Mouse (Mus musculus) large intestine, adult 2 months (tissue): ENCODE data around the gene Thnsl2. TPM values are rescaled to one million over a fixed set of nuclear protein-coding genes. Genes with fewer than 3 reads are reported as not detected.

ENCODE experiments used
- DNase-seq: peaks from one replicate; pipeline ENCODE4 v3.0.0-alpha.2; 2012; ENCODE audit warnings: low read depth, low spot score
- WGBS: fragments of 180-500 bp; shearing (Covaris S2); methylation state at CpG from one replicate; pipeline ENCODE4 v1.1.7; 2018; 5-methylcytosine and 5-hydroxymethylcytosine counted together
- polyA plus RNA-seq: library from polyadenylated mRNA; depleted of rRNA; stranded (reverse); fragments of >200 nt; gene quantifications from 2 replicates; pipeline ENCODE4 v1.2.3, GENCODE M21; 2012; rRNA removed

The Thnsl2 gene
- polyA plus RNA-seq, 1 experiment: 18.5 TPM

GRCm38 (mm10) chr6:71081230-71081629 lies 63.0 kb downstream of the Thnsl2 start:
- no peak for DNase-seq
- 64% methylated on average over 6 of the region's 6 CpGs for WGBS

Other genes with a start within 250 kb of the Thnsl2 start
- gene Tex37, start 225.5 kb downstream of the Thnsl2 start, polyA plus RNA-seq: not detected in 2 replicates
- not detected in 2 replicates for gene Foxi3, start 187.9 kb downstream of the Thnsl2 start, polyA plus RNA-seq
- 6.8 and 140 TPM in 2 replicates for gene Fabp1, start 55.4 kb upstream of the Thnsl2 start, polyA plus RNA-seq
- 11.1 and 13.1 TPM in 2 replicates for gene Krcc1, start 127.2 kb upstream of the Thnsl2 start, polyA plus RNA-seq
- 0.05 and 0.17 TPM in 2 replicates for gene Smyd1, start 177.8 kb upstream of the Thnsl2 start, polyA plus RNA-seq
- 2.7 and 3.5 TPM in 2 replicates for gene Cd8b1, start 178.3 kb upstream of the Thnsl2 start, polyA plus RNA-seq
- gene Cd8a, start 229.0 kb upstream of the Thnsl2 start, polyA plus RNA-seq: 6.7 and 8.8 TPM in 2 replicates